Mouse (Mus musculus): Measurements from ENCODE around the gene Plgrkt. TPM values are rescaled to one million over a fixed set of nuclear protein-coding genes. Genes with fewer than 3 reads are reported as not detected.

The Plgrkt gene
- total RNA-seq, 1 experiment from 2014 or later = 110 TPM

- no peak for ATAC-seq (replicated peaks; ENCODE audit: insufficient number of reproducible peaks, low FRiP score, low TSS enrichment, poor library complexity, severe bottlenecking)
Observed at GRCm38 (mm10) chr19:29362173-29362930, 4.8 kb downstream of the Plgrkt start.

DNA sequence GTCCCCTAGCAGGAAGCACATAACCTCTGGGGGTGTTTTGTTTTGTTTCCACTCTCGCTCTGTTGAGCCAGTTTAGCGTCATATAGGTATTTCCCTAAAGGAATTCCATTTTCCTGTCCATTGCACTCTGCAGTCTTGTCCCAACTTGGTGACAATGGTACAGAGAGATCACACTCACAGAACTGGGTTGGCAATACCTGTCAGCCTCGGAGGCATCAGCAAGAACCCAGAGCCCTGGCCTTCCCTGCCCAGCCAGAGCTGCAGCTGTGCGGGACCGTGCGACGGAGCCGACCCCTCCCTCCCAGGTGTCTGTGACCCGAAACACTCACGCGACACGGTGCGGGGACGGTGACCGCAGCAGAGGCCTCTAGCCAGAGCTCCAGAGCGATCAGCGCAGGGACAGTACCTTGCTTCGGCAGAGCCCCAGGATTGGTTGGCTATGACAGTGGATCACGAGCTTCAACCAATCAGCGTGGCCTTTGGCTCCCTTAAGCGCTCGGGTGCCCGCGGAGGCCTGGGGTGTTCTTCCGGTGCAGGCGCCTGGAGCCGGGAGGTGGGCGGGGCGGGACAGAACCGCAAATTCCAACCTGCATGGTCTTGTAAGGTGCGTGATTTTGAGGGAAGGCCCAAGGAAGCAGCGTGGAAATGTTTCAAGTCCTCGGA lies 5.6 kb downstream of the Plgrkt start:
- ATAC-seq (replicated peaks; ENCODE audit: insufficient number of reproducible peaks, low FRiP score, low TSS enrichment, poor library complexity, severe bottlenecking) = peak; percentile 93

- no peak for ATAC-seq (replicated peaks; ENCODE audit: insufficient number of reproducible peaks, low FRiP score, low TSS enrichment, poor library complexity, severe bottlenecking)
Observed at GRCm38 (mm10) chr19:29360251-29360650, 6.9 kb downstream of the Plgrkt start.

GRCm38 (mm10) chr19:29356281-29356680 lies 10.9 kb downstream of the Plgrkt start:
- ATAC-seq (replicated peaks; ENCODE audit: insufficient number of reproducible peaks, low FRiP score, low TSS enrichment, poor library complexity, severe bottlenecking) = no peak

DNA sequence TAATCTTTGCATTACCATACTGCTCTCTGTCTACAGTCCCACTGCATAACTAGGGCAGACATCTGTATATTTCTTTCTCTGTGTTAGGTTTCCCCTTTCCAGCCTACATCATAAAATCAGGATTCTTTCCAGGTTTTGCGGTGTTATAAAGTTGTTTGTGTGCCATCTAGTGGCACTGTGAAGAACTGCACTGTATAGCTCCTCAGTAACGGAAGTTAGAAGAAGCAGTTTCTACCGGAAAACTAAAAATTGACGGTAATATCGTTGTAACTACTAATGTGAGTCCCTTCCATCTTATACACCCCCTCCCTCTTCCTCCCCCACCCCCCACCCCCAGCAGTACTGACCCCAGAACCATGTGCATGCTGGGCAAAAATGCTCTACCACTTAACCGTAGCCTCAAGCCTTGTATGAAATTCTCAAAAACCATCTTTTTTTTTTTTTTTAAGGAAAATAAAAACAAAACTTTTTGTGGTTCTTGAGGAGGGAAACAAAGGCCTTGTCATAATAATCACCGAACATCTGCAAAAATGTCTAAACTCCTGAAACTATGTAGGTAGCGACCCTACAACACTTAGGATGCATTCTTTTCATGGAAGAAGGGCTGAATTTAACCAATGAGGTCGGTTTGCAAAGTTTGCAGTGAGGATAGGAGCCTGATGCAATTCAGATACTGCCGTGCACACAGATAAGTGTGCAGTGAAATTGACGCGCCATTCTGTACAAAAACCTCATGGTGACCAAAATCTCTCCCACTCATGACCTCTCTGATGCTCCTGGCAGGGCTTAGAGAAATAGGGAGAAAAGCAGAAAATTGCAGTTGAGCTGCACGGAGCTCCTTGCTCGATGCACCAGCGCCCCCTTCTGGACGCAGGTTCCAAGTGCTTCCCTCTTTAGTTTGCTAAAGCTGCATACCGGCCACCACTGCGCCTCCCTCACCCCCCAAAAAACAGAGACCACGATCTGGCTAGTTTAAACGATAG lies 12.0 kb downstream of the Plgrkt start:
- peak; percentile 73 for ATAC-seq (replicated peaks; ENCODE audit: insufficient number of reproducible peaks, low FRiP score, low TSS enrichment, poor library complexity, severe bottlenecking)

DNA sequence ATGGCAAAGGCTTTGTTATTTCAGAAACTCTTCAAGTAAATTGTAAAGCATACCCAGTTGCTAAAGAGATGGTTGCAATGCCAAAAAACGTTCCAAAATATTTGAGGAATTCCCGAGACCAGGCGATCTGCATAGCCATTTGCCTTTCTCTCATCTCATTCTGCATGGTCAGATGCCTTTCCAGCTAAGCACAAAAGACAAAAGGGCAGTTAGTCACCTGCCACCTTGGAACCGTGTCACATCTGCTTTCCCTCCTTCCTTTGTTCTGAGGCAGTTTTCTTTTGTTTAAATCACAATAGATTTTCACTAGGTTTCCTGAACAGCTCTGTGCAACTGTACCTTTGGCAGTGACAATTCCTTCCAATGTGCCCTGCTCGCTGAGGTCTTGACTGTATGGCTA lies 16.2 kb downstream of the Plgrkt start:
- ATAC-seq (replicated peaks; ENCODE audit: insufficient number of reproducible peaks, low FRiP score, low TSS enrichment, poor library complexity, severe bottlenecking) = no peak

DNA sequence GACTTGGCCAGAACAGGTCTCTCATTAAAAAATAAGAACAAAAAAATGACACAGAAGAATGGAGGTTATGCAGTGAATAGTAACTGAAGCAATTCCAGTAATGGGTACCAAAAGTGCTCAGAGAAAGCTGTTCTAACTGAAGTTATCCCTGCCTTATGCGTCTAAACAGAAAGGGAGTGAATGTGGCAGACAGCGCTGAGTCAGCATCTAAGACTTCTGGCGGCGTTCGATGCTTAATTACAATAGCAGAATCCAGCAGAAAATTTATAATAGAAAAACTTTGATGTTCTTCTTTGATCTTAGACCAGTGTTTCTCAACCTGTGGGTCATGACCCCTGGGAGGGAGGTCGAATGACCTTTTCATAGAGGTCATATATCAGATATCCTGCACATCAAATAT lies 21.6 kb downstream of the Plgrkt start:
- ATAC-seq (replicated peaks; ENCODE audit: insufficient number of reproducible peaks, low FRiP score, low TSS enrichment, poor library complexity, severe bottlenecking) = no peak

DNA sequence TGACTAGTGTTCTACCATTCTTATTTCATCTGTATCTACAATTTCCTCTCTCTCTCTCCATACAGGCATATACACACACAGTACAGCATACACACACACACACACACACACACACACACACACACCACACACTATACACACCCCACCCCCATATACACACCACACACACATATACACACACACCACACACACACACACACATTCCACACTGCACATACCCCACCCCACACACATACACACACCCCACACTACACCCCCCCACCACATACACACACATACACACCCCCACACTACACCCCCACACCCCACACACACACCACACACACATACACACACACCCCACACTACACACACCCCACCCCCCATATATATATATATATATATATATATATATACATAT lies 22.3 kb downstream of the Plgrkt start:
- no peak for ATAC-seq (replicated peaks; ENCODE audit: insufficient number of reproducible peaks, low FRiP score, low TSS enrichment, poor library complexity, severe bottlenecking)

- ATAC-seq (replicated peaks; ENCODE audit: insufficient number of reproducible peaks, low FRiP score, low TSS enrichment, poor library complexity, severe bottlenecking) = no peak
Observed at GRCm38 (mm10) chr19:29342281-29342680, 24.9 kb downstream of the Plgrkt start.

DNA sequence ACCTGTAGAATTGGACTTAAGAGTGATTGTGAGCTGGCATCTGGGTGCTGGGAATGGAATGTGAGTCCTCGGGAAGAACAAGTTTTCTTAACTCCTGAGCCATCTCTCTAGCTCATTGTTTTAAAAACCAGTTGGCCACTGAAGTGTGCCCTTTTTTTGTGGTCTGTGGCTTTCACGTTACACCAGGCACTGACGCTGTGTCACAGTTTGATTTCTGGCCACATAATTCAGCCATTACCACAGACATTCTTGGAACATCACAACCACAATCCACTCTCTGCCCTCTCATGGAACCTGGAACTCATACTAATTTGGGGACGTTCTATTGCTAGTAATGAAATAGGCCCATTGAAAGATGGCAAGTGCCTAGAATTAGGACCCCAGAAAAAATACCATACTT lies 26.2 kb downstream of the Plgrkt start:
- no peak for ATAC-seq (replicated peaks; ENCODE audit: insufficient number of reproducible peaks, low FRiP score, low TSS enrichment, poor library complexity, severe bottlenecking)

DNA sequence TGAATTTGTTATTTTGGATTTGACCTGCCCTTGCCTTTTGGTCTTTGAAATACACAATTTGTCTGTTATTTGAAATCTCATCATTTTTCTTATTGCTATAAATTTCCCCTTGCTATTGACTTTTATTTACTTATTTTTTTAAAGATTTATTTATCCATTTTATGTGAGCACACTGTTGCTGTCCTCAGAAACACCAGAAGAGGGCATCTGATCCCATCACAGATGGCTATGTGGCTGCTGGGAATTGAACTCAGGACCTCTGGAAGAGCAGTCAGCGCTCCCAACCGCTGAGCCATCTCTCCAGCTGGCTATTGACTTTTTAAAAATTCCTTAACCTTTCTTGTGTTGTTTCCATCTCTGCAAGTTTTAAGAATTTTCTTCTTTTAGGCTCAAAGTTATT lies 30.6 kb downstream of the Plgrkt start:
- ATAC-seq (replicated peaks; ENCODE audit: insufficient number of reproducible peaks, low FRiP score, low TSS enrichment, poor library complexity, severe bottlenecking) = no peak

DNA sequence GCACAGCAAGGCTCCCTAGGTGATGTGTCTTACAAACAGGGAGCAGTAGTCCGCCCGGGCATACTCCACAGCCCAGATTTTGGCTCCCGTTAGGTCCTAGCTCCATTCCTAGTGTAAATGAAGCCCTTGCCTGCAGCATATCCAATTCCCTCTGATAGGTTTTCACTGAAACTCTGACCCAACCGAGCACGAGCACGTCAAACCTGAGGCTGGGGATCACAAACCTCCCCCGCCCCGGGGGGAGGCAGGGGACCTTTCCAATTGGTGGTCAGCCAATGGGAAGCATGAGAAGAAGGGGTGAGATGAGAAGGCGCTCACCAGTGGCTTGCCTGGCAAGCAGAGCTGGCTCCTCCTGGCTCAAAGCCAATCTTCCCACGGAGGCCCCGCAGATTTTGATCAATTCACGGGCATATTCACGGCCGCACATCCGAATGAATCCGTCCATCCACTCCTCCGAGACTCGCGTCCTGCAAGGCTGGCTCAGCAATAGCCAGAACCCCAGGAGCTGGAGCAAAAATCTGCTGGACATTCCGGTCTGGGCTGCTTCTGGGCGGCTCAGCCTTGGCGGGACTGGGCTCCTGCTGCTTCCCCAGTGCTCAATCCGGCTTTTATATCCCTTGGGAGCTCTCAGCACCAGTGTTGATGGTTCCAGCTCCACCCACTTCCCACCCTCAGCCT lies 33.0 kb downstream of the Plgrkt start, which contains the start of gene Rln1:
Gene Rln1, minus strand, starts transcription at position 603 of the 678 bp plus-strand sequence.
- ATAC-seq (replicated peaks; ENCODE audit: insufficient number of reproducible peaks, low FRiP score, low TSS enrichment, poor library complexity, severe bottlenecking) = no peak

- no peak for ATAC-seq (replicated peaks; ENCODE audit: insufficient number of reproducible peaks, low FRiP score, low TSS enrichment, poor library complexity, severe bottlenecking)
Observed at GRCm38 (mm10) chr19:29326822-29327552, 40.2 kb downstream of the Plgrkt start.

DNA sequence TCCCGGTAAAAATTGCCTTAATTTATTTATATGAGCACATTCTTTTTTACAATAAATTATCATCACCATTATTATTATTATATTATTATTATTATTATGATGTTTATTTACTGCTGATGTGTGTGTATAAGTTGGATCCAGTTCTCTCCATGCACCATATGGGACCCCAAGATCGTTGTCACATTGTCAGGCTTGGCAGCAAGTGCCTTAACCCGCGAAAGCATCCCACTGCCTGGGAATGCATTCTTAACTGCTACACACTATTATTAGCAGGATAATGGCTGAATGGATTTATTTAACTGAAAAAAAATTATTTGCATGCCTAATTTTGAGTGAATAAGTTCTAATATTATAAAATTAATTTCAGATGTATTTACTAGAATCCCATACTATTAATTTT lies 40.8 kb downstream of the Plgrkt start:
- ATAC-seq (replicated peaks; ENCODE audit: insufficient number of reproducible peaks, low FRiP score, low TSS enrichment, poor library complexity, severe bottlenecking) = no peak

- no peak for ATAC-seq (replicated peaks; ENCODE audit: insufficient number of reproducible peaks, low FRiP score, low TSS enrichment, poor library complexity, severe bottlenecking)
Observed at GRCm38 (mm10) chr19:29325852-29326180, 41.4 kb downstream of the Plgrkt start.

DNA sequence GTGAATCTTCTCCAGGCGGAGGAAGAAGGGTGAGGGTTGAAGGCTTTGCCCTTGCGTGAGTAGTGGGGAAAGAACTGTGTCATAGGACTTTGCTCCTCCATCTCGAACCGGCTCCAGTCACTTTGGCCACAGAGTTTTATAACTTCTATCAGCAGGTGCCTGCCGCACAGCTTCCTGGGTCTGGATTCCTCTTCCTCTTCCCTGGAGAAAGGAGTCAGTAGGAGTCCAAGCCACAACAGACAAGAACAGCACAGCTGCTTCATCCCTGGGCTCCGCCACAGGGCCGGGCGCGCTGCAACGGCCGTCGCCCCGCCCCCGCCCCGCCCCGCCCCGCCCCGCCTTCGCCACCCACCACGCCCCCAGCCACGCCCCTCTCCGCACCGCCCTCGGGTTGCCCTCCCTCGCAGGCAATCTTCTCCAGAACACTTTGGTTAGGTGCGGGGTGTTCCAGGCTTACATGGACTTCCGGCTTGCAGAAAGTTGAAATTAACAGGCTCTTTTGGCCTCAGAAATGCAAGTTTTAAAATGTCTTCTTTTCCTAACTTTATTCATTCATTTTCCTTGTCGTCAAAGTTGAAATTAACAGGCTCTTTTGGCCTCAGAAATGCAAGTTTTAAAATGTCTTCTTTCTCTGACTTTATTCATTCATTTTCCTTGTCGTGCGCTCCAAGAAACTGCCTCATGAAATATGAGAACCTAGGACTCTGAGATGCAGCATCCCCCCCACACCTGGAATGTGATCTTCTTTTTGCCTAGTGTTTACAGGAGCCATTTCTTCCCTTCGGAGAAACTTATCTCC lies 41.9 kb downstream of the Plgrkt start, which contains the start of gene Insl6:
Gene Insl6, minus strand, starts transcription at position 304 of the 799 bp plus-strand sequence.
- peak; percentile 73 for ATAC-seq (replicated peaks; ENCODE audit: insufficient number of reproducible peaks, low FRiP score, low TSS enrichment, poor library complexity, severe bottlenecking)

DNA sequence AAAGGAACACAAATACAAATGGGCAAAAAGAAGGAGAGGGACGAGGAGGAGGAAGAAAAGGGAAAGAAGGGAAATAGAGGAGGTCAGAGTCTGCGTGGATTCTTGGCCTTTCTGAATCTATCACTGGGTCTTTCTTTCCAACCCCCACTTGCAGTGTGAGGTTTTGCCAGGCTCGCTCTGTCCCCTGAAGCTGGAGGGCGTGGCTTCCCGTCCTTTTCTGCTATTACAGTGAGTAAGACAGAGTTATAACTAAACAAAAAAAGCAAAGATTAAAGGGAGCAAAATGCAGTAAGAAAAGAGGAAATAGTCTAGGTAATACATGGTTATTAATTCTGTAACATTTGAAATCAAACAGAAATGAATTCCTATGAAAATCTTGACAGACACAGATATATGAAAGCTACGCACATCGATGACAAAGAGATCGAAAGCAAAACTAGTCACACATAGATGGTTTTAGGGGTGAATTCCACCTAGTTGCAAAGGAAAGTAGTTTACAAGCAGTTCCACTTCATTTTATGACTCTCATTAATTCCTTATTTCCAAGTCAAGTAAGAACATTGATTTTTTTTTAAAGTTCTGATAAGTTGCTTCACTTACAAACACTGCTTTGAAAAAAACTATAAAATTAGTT lies 43.7 kb downstream of the Plgrkt start:
- ATAC-seq (replicated peaks; ENCODE audit: insufficient number of reproducible peaks, low FRiP score, low TSS enrichment, poor library complexity, severe bottlenecking) = no peak
